ENCODE assay signal across 12 mouse cellular contexts in the genomic region with DNA sequence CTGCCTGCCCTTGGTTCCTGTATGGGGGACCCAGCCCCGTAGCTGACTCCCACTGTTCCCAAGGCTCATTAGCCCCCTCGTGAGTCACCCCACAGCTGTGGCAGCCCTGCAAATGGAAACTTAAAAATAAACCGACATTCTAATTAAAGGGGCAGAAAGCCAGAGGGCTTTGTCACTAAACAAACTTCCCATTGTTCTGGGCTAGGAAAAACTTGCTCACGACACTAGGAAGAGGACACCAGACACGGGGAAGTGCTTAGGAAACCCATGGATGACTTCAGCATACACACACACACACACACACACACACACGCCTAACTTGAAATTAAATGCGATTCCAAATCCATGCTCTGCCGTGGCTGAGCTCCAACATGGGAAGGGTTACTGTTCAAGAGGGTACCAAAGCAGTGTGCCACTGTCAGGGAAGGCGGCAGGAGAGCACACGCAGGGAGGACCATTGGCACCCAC. TPM values are rescaled to one million over a fixed set of nuclear protein-coding genes. Genes with fewer than 3 reads are reported as not detected.
DNase-seq lines count a peak whose midpoint lies in the region; ATAC-seq lines count a peak whose summit lies in the region.
"Had no signal": no experiment of that assay in that cellular context is flagged by ENCODE, and none has a peak within 500 bp of the region (broad histone marks: within the 10 kb centered on the region; RNA-seq: fewer than 3 reads in every experiment).

No protein-coding gene starts in this region.

- peak overlapping the region; percentile 1; the same call in 1 of the 2 replicates for H3K4me2 ChIP-seq in kidney, embryonic 15.5 days
- H3K4me2 ChIP-seq: midbrain, embryonic 12.5 days had no signal

- H3K4me3 ChIP-seq in kidney, embryonic 15.5 days (replicated peaks), result no peak overlapping the region
- H3K4me3 ChIP-seq: midbrain, embryonic 12.5 days had no signal

- WGBS in kidney, embryonic 15.5 days, result 48% methylated on average over 10 of the region's 10 CpGs

- peaks cover 14% of the 10 kb centered on the region for H3K36me3 ChIP-seq in kidney, embryonic 15.5 days

- no peaks in the 10 kb centered on the region for H3K9me3 ChIP-seq in kidney, embryonic 15.5 days (replicated peaks)
- H3K9me3 ChIP-seq: midbrain, embryonic 12.5 days had no signal

- H3K27me3 ChIP-seq in kidney, embryonic 15.5 days, result no peaks in the 10 kb centered on the region
- H3K27me3 ChIP-seq: midbrain, embryonic 12.5 days had no signal

- DNase-seq in kidney, adult 9 months, result no peak
- peak; percentile 91 for DNase-seq in brain, adult 2 months (ENCODE audit: low read depth, low spot score)
- peak; percentile 68 to 80 for DNase-seq in heart, adult 9 months (ENCODE audit: low spot score in 2 of 2)
- DNase-seq in lung, postnatal 10 days, result peak; percentile 77
- no peak for DNase-seq in yolk sac, embryonic 10.5 days (ENCODE audit: low spot score)
- DNase-seq in adrenal gland, postnatal 36 days, result no peak
- DNase-seq in adrenal gland, postnatal 25 days, result no peak

- ATAC-seq in kidney, embryonic 15.5 days (replicated peaks; ENCODE audit: low FRiP score), result 0 out of 2 replicates have a peak, but pooled peaks have one; percentile 30
- ATAC-seq: intestine, postnatal 0 days had no signal

- H3K4me1 ChIP-seq in kidney, embryonic 15.5 days, result peaks cover 7% of the 10 kb centered on the region; the same call in 1 of the 2 replicates

- H3K9ac ChIP-seq in kidney, embryonic 15.5 days, result no peak overlapping the region
- H3K9ac ChIP-seq: midbrain, embryonic 12.5 days had no signal

- H3K27ac ChIP-seq in kidney, embryonic 15.5 days, result no peak overlapping the region
- H3K27ac ChIP-seq: midbrain, embryonic 12.5 days had no signal

RNA-seq across cellular contexts. Expression of a gene that starts 52.7 kb away (rescaled TPM):
- not detected in 2 replicates for polyA plus RNA-seq in kidney, embryonic 15.5 days (2015; fragmentation: Nextera tagmentation; extraction: Ambion mirVana)
- not detected for total RNA-seq in adrenal gland, postnatal 36 days (2021)
- not detected in 2 replicates for total RNA-seq in adrenal gland, postnatal 25 days (2021)
- total RNA-seq: common myeloid progenitor, adult 5-6 weeks had no signal
- polyA plus RNA-seq: intestine, postnatal 0 days; midbrain, embryonic 12.5 days; stomach, embryonic 14.5 days had no signal

Comparison
In these comparisons a context has a peak if more than half of its experiments do, and no peak if none do; other contexts are left out.
1. DNase-seq: peak in brain, adult 2 months (single experiment), heart, adult 9 months (2 of 2) and lung, postnatal 10 days (single experiment); none in kidney, adult 9 months (single experiment), yolk sac, embryonic 10.5 days (single experiment), adrenal gland, postnatal 36 days (0 of 2) and adrenal gland, postnatal 25 days (single experiment).